Mouse (Mus musculus) brain, embryonic 14.5 days (tissue): ENCODE measurements around the gene Trio.

Source experiments
- CTCF ChIP-seq: fragments of 200-500 bp; IDR thresholded peaks from 2 replicates; pipeline ENCODE4 v1.5.1; 2012; ENCODE audit warnings: inconsistent platforms, mild to moderate bottlenecking, moderate library complexity, borderline replicate concordance; ENCODE audit not compliant: insufficient read depth, insufficient read length; ENCODE audit errors: extremely low read depth
- POLR2A ChIP-seq: fragments of 200-500 bp; IDR thresholded peaks from 2 replicates; pipeline ENCODE4 v1.6.1; 2012; ENCODE audit warnings: mild to moderate bottlenecking, inconsistent platforms, borderline replicate concordance; ENCODE audit not compliant: poor library complexity, insufficient read depth, insufficient read length, severe bottlenecking; ENCODE audit errors: extremely low read depth

GRCm38 (mm10) chr15:28019393-28020070, 6.1 kb downstream of the Trio start:
- TF ChIP-seq CTCF (no peak), POLR2A (no peak)
